Mouse (Mus musculus): ENCODE results near the gene Apc2. TPM values are rescaled to one million over a fixed set of nuclear protein-coding genes. Genes with fewer than 3 reads are reported as not detected.

Apc2 gene
- total and polyA plus RNA-seq, 3 experiments, result 0.07 to 0.13 TPM; not detected in 1

DNA sequence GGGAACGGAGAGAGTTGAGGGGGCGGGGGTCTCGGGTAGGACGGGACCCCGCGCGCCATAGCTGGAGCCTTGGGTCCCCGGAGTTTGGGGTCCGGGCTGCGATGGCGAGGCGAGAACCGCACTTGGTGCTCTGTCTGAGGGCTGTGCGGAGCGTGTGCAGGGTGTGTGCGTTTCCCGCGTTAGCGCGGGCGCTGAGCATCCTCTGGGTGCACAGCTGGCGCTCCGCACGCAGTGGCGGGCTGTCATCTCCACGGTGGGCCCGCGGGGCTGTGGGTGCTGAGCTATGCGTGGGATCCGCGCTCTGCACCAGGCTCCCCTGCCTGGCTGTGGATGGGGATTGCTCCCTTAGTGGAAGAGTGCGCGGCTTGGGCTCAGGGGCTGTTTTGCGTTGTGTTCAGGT lies 61.0 kb downstream of the Apc2 start:
- Histone ChIP-seq H3K9me3 (replicated peaks; ENCODE audit: low read length) (peaks cover 19% of the 10 kb centered on the region), H3K4me2 (ENCODE audit: insufficient read depth, low read depth, poor library complexity, severe bottlenecking) (no peak overlapping the region), H3K4me1 (ENCODE audit: control insufficient read depth in 1 of 2, insufficient read depth in 2 of 2) (no peaks in the 10 kb centered on the region), H3K9ac (ENCODE audit: insufficient read depth, low read depth) (no peak overlapping the region), H3K79me2 (replicated peaks; ENCODE audit: control insufficient read depth, extremely low read depth, insufficient read depth, poor library complexity, severe bottlenecking) (no peaks in the 10 kb centered on the region), H3K4me3 (replicated peaks in 1 of 3; ENCODE audit: low read depth in 2 of 3, low read length in 2 of 3, poor library complexity in 1 of 3) (no peak overlapping the region), H3K36me3 (replicated peaks in 1 of 2; ENCODE audit: control insufficient read depth in 1 of 2, insufficient read depth in 1 of 2, low read length in 1 of 2) (no peaks in the 10 kb centered on the region), H3K27me3 (replicated peaks) (peaks cover 84% of the 10 kb centered on the region), H3K27ac (ENCODE audit: insufficient read depth, low read depth) (no peak overlapping the region)
- TF ChIP-seq ZNF384 (IDR thresholded peaks at IDR 0.05; ENCODE audit: low read depth, low read length), result no peak
- TF ChIP-seq POLR2AphosphoS2 (IDR thresholded peaks at IDR 0.05; ENCODE audit: low read depth, low read length), result no peak
- TF ChIP-seq UBTF (IDR thresholded peaks at IDR 0.05; ENCODE audit: low read depth, low read length), result no peak
- TF ChIP-seq IRF4 (IDR thresholded peaks at IDR 0.05; ENCODE audit: low read depth, low read length), result no peak
- no peak for TF ChIP-seq CTCF (conservative IDR thresholded peaks at IDR 0.05 in 1 of 2, IDR thresholded peaks at IDR 0.05 in 1 of 2; ENCODE audit: low read depth in 2 of 2, low read length in 2 of 2)
- no peak for TF ChIP-seq GABPA (IDR thresholded peaks at IDR 0.05; ENCODE audit: insufficient replicate concordance, low read depth, low read length)
- TF ChIP-seq ETS1 (conservative IDR thresholded peaks at IDR 0.05; ENCODE audit: low read depth, low read length), result no peak
- TF ChIP-seq RAD21 (IDR thresholded peaks at IDR 0.05; ENCODE audit: low read depth, low read length), result no peak
- TF ChIP-seq BHLHE40 (IDR thresholded peaks at IDR 0.05; ENCODE audit: low read depth, low read length), result no peak
- no peak for TF ChIP-seq JUND (conservative IDR thresholded peaks at IDR 0.05; ENCODE audit: low read depth, low read length)
- TF ChIP-seq USF1 (IDR thresholded peaks at IDR 0.05; ENCODE audit: low read depth, low read length), result no peak
- no peak for TF ChIP-seq ZC3H11A (IDR thresholded peaks at IDR 0.05; ENCODE audit: low read depth, low read length)
- TF ChIP-seq TCF12 (IDR thresholded peaks at IDR 0.05; ENCODE audit: low read depth, low read length), result no peak
- TF ChIP-seq ZMIZ1 (IDR thresholded peaks at IDR 0.05; ENCODE audit: low read depth, low read length), result no peak
- TF ChIP-seq SMC3 (IDR thresholded peaks at IDR 0.05; ENCODE audit: low read depth, low read length), result no peak
- TF ChIP-seq MXI1 (IDR thresholded peaks at IDR 0.05; ENCODE audit: low read depth, low read length), result no peak
- DNase-seq (ENCODE audit: extremely low read depth), result no peak
- in situ Hi-C loops (cut with MboI; ENCODE audit: low pct_ligation_motif_present, low pct_unique_long_range_greater_than_20kb, low sequenced_read_pairs), result no loop called here
- dilution Hi-C loops (cut with MboI; ENCODE audit: extremely low pct_ligation_motif_present, extremely low pct_unique_long_range_greater_than_20kb, low sequenced_read_pairs), result no loop called here

DNA sequence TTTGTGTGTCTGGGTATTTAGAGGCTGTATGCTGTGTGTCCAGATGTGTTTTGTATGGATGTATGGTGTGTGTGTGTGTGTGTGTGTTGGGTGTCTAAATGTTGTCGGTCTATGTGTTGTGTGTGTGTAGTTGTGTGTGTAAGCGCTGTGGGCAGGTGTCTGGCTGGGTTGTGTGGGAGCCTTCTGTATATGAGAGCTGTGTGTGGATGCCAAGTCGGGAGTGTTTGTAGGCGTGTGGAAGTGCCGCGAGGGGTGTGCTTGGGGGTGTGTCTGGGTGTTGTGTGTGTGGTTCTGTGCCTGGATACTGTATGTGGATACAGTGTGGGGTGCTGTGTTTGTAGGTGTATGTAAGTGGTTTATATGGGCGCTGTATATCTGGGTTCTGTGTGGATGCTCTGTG lies 61.6 kb downstream of the Apc2 start:
- no peak overlapping the region for H3K27ac ChIP-seq (ENCODE audit: insufficient read depth, low read depth)
- in situ Hi-C loops (cut with MboI; ENCODE audit: low pct_ligation_motif_present, low pct_unique_long_range_greater_than_20kb, low sequenced_read_pairs), result no loop called here
- H3K79me2 ChIP-seq (replicated peaks; ENCODE audit: control insufficient read depth, extremely low read depth, insufficient read depth, poor library complexity, severe bottlenecking), result no peaks in the 10 kb centered on the region
- peaks cover 21% of the 10 kb centered on the region for H3K9me3 ChIP-seq (replicated peaks; ENCODE audit: low read length)
- peaks cover 78% of the 10 kb centered on the region for H3K27me3 ChIP-seq (replicated peaks)
- no peak overlapping the region for H3K4me3 ChIP-seq (replicated peaks in 1 of 3; ENCODE audit: low read depth in 2 of 3, low read length in 2 of 3, poor library complexity in 1 of 3)
- no peaks in the 10 kb centered on the region for H3K36me3 ChIP-seq (replicated peaks in 1 of 2; ENCODE audit: control insufficient read depth in 1 of 2, insufficient read depth in 1 of 2, low read length in 1 of 2)
- dilution Hi-C loops (cut with MboI; ENCODE audit: extremely low pct_ligation_motif_present, extremely low pct_unique_long_range_greater_than_20kb, low sequenced_read_pairs), result no loop called here
- H3K4me2 ChIP-seq (ENCODE audit: insufficient read depth, low read depth, poor library complexity, severe bottlenecking), result no peak overlapping the region
- DNase-seq (ENCODE audit: extremely low read depth), result no peak
- H3K4me1 ChIP-seq (ENCODE audit: control insufficient read depth in 1 of 2, insufficient read depth in 2 of 2), result no peaks in the 10 kb centered on the region
- no peak overlapping the region for H3K9ac ChIP-seq (ENCODE audit: insufficient read depth, low read depth)
- TF ChIP-seq MEF2A (IDR thresholded peaks at IDR 0.05; ENCODE audit: borderline replicate concordance, low read depth, low read length) (no peak), MYC (IDR thresholded peaks at IDR 0.05; ENCODE audit: low read depth, low read length) (no peak), POLR2A (IDR thresholded peaks at IDR 0.05; ENCODE audit: low read depth, low read length) (no peak), ELF1 (IDR thresholded peaks at IDR 0.05; ENCODE audit: low read depth, low read length) (no peak), ETS1 (conservative IDR thresholded peaks at IDR 0.05; ENCODE audit: low read depth, low read length) (no peak), ZMIZ1 (IDR thresholded peaks at IDR 0.05; ENCODE audit: low read depth, low read length) (no peak), TBP (conservative IDR thresholded peaks at IDR 0.05; ENCODE audit: low read depth, low read length) (no peak), MAFK (IDR thresholded peaks at IDR 0.05; ENCODE audit: insufficient replicate concordance, low read length) (no peak), ZKSCAN1 (IDR thresholded peaks at IDR 0.05; ENCODE audit: borderline replicate concordance, low read depth, low read length) (no peak), POLR2AphosphoS2 (IDR thresholded peaks at IDR 0.05; ENCODE audit: low read depth, low read length) (no peak), MAX (IDR thresholded peaks at IDR 0.05; ENCODE audit: low read length) (no peak), MAZ (IDR thresholded peaks at IDR 0.05; ENCODE audit: low read depth, low read length) (no peak), HCFC1 (IDR thresholded peaks at IDR 0.05; ENCODE audit: low read depth, low read length) (no peak), BHLHE40 (IDR thresholded peaks at IDR 0.05; ENCODE audit: low read depth, low read length) (no peak), KAT2A (IDR thresholded peaks at IDR 0.05; ENCODE audit: insufficient replicate concordance, low read length) (no peak)
